ENCODE assay signal across 30 mouse cellular contexts in the genomic region with DNA sequence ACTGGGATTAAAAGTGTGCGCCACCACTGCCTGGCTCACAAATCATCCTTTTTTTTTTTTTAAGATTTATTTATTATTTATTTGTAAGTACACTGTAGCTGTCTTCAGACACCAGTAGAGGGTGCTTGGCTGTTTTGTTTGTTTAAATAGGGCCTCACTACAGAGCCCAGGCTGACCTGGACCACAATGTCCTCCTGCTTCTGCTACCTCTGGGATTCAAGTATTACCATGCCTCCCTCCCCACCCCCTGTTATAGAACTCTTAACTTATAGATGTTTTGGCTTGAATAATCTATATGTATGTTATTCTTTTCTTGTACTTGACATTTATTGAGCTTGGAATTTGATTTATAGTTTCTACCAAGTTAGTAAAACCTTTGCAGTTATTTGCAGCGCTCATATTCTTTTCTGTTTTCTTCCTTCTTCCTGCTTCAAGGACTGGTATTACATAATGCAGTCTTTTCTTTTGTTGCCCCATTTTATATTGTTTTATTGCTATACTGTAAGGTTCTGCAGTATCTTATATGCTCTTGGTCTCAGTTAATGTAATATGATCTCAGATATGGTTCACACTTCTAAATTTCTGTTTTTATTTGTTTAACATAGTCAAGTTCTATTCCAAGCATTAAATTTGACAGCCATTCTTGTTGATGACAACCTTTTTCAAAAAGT. TPM values are rescaled to one million over a fixed set of nuclear protein-coding genes. Genes with fewer than 3 reads are reported as not detected.
A peak's percentile ranks its signal among the peaks of the same experiment; 100 is the strongest.
DNase-seq lines count a peak whose midpoint lies in the region; ATAC-seq and TF ChIP-seq lines count a peak whose summit lies in the region.
"Had no signal": no experiment of that assay in that cellular context is flagged by ENCODE, and none has a peak within 500 bp of the region (broad histone marks: within the 10 kb centered on the region; RNA-seq: fewer than 3 reads in every experiment).

No protein-coding gene starts in this region.

- no peak overlapping the region for H3K4me2 ChIP-seq in intestine, embryonic 15.5 days (replicated peaks)
- no peak overlapping the region for H3K4me2 ChIP-seq in intestine, postnatal 0 days (replicated peaks; ENCODE audit: low read depth)
- H3K4me2 ChIP-seq: embryonic facial prominence, embryonic 12.5 days; forebrain, embryonic 13.5 days; forebrain, embryonic 15.5 days had no signal

- no peaks in the 10 kb centered on the region for H3K4me1 ChIP-seq in intestine, embryonic 15.5 days (replicated peaks)
- H3K4me1 ChIP-seq in intestine, postnatal 0 days (replicated peaks; ENCODE audit: control insufficient read depth, insufficient read depth, low read length): no peaks in the 10 kb centered on the region
- H3K4me1 ChIP-seq: embryonic facial prominence, embryonic 10.5 days; embryonic facial prominence, embryonic 12.5 days; forebrain, embryonic 13.5 days; forebrain, embryonic 15.5 days had no signal

- H3K27me3 ChIP-seq in intestine, embryonic 15.5 days (replicated peaks): no peaks in the 10 kb centered on the region
- H3K27me3 ChIP-seq in intestine, postnatal 0 days (replicated peaks; ENCODE audit: control insufficient read depth, insufficient read depth, low read length): no peaks in the 10 kb centered on the region
- H3K27me3 ChIP-seq: CH12.LX; embryonic facial prominence, embryonic 12.5 days; forebrain, embryonic 13.5 days; forebrain, embryonic 15.5 days; Patski had no signal

- peaks cover 6% of the 10 kb centered on the region; the same call in 1 of the 2 replicates for H3K36me3 ChIP-seq in intestine, embryonic 15.5 days
- H3K36me3 ChIP-seq in intestine, postnatal 0 days (ENCODE audit: control insufficient read depth, insufficient read depth): peaks cover 16% of the 10 kb centered on the region

- no peak overlapping the region for H3K27ac ChIP-seq in layer of hippocampus, adult 2 months
- H3K27ac ChIP-seq in intestine, embryonic 15.5 days: no peak overlapping the region
- no peak overlapping the region for H3K27ac ChIP-seq in intestine, postnatal 0 days (ENCODE audit: low read depth, low read length)
- H3K27ac ChIP-seq: embryonic facial prominence, embryonic 10.5 days; embryonic facial prominence, embryonic 12.5 days; forebrain, embryonic 13.5 days; forebrain, embryonic 15.5 days had no signal

- H3K9me3 ChIP-seq in intestine, embryonic 15.5 days: no peaks in the 10 kb centered on the region
- H3K9me3 ChIP-seq in intestine, postnatal 0 days (ENCODE audit: control insufficient read depth): no peaks in the 10 kb centered on the region
- H3K9me3 ChIP-seq: embryonic facial prominence, embryonic 10.5 days; embryonic facial prominence, embryonic 12.5 days; forebrain, embryonic 13.5 days; forebrain, embryonic 15.5 days; G1E had no signal

- peak; percentile 25; the same call in 1 of the 2 replicates for TF ChIP-seq CTCF in layer of hippocampus, adult 2 months (conservative IDR thresholded peaks at IDR 0.05)
- no peak for TF ChIP-seq CTCF in intestine, postnatal 0 days (IDR thresholded peaks at IDR 0.05; ENCODE audit: low read depth)

- no peak for DNase-seq in layer of hippocampus, adult 2 months (ENCODE audit: low spot score in 2 of 2)
- DNase-seq in layer of hippocampus, postnatal 36 days: no peak
- DNase-seq in frontal cortex, postnatal 36 days (ENCODE audit: low spot score in 2 of 2): no peak
- no peak for DNase-seq in cerebellum, adult 9-10 months
- no peak for DNase-seq in spleen, postnatal 36 days (ENCODE audit: low spot score in 2 of 2)
- DNase-seq: adrenal gland, adult 8-10 months; adrenal gland, postnatal 25 days; B cell, adult 2 months; cerebellum, adult 11 months; cerebellum, adult 18-20 months; cerebellum, adult 8-10 months; cerebellum, postnatal 10 days; cerebellum, postnatal 25 days; forebrain, postnatal 0 days had no signal

- no peak overlapping the region for H3K9ac ChIP-seq in intestine, embryonic 15.5 days
- no peak overlapping the region for H3K9ac ChIP-seq in intestine, postnatal 0 days (ENCODE audit: low read depth, low read length)
- H3K9ac ChIP-seq: embryonic facial prominence, embryonic 12.5 days; forebrain, embryonic 13.5 days; forebrain, embryonic 15.5 days; forebrain, postnatal 0 days had no signal

- ATAC-seq in intestine, embryonic 15.5 days: peak; percentile 76
- ATAC-seq in intestine, postnatal 0 days: peak; percentile 82
- ATAC-seq: activated CD4-positive, CD25-positive, alpha-beta regulatory T cell, adult 4 months; CD4-positive, CD25-positive, alpha-beta regulatory T cell, adult 4 months; forebrain, embryonic 13.5 days; forebrain, embryonic 15.5 days; forebrain, postnatal 0 days; Patski had no signal

- no peak overlapping the region for H3K4me3 ChIP-seq in layer of hippocampus, adult 2 months
- H3K4me3 ChIP-seq in intestine, embryonic 15.5 days (replicated peaks): no peak overlapping the region
- no peak overlapping the region for H3K4me3 ChIP-seq in intestine, postnatal 0 days (ENCODE audit: low read depth, low read length)
- H3K4me3 ChIP-seq: embryonic facial prominence, embryonic 10.5 days; embryonic facial prominence, embryonic 12.5 days; forebrain, embryonic 13.5 days; forebrain, embryonic 15.5 days had no signal

- WGBS in intestine, embryonic 15.5 days: 84% methylated on average over 2 of the region's 2 CpGs
- 66% methylated on average over 2 of the region's 2 CpGs for WGBS in intestine, postnatal 0 days

RNA-seq across cellular contexts. Expression of gene Aff4, which starts 33.3 kb away (rescaled TPM):
- 100 to 1,000 TPM; 241 to 245 TPM for total RNA-seq in layer of hippocampus, adult 2 months (2021)
- 100 to 1,000 TPM; 228 to 265 TPM for total RNA-seq in layer of hippocampus, postnatal 36 days (2021)
- polyA plus RNA-seq in intestine, embryonic 15.5 days (2015; fragmentation: Nextera tagmentation; extraction: Ambion mirVana): 33.7 and 35.4 TPM in 2 replicates
- 19.0 and 23.6 TPM in 2 replicates for polyA plus RNA-seq in intestine, postnatal 0 days (2015; fragmentation: Nextera tagmentation; extraction: Ambion mirVana)

RNA-seq across cellular contexts. Expression of gene Leap2, which starts 39.1 kb away (rescaled TPM):
- not detected for total RNA-seq in layer of hippocampus, adult 2 months (2021)
- not detected for total RNA-seq in layer of hippocampus, postnatal 36 days (2021)
- polyA plus RNA-seq in intestine, embryonic 15.5 days (2015; fragmentation: Nextera tagmentation; extraction: Ambion mirVana): 7.3 and 12.9 TPM in 2 replicates
- 1,325 and 1,459 TPM in 2 replicates for polyA plus RNA-seq in intestine, postnatal 0 days (2015; fragmentation: Nextera tagmentation; extraction: Ambion mirVana)
- total RNA-seq: adrenal gland, adult 18-20 months; adrenal gland, adult 8-10 months; adrenal gland, postnatal 25 days; CH12.LX; forebrain, postnatal 0 days; G1E had no signal
- polyA plus RNA-seq: activated CD4-positive, CD25-positive, alpha-beta regulatory T cell, adult 4 months; brain, embryonic 14.5 days; cortical plate, adult 2 months; embryonic facial prominence, embryonic 10.5 days; embryonic facial prominence, embryonic 14.5 days; forebrain, embryonic 11.5 days; forebrain, embryonic 13.5 days; forebrain, embryonic 15.5 days; forebrain, postnatal 0 days; G1E had no signal

RNA-seq across cellular contexts. Expression of gene Uqcrq, which starts 46.7 kb away (rescaled TPM):
- total RNA-seq in layer of hippocampus, adult 2 months (2021): 100 to 1,000 TPM; 383 to 419 TPM
- 100 to 1,000 TPM; 411 to 419 TPM for total RNA-seq in layer of hippocampus, postnatal 36 days (2021)
- 791 and 876 TPM in 2 replicates for polyA plus RNA-seq in intestine, embryonic 15.5 days (2015; fragmentation: Nextera tagmentation; extraction: Ambion mirVana)
- 2,040 and 2,166 TPM in 2 replicates for polyA plus RNA-seq in intestine, postnatal 0 days (2015; fragmentation: Nextera tagmentation; extraction: Ambion mirVana)

RNA-seq across cellular contexts. Expression of gene Gdf9, which starts 46.9 kb away (rescaled TPM):
- total RNA-seq in layer of hippocampus, adult 2 months (2021): 1 to 10 TPM in 1 of 2 experiments, under 1 TPM in 1; 0.67 to 2.0 TPM
- 1 to 10 TPM in 1 of 2 experiments, under 1 TPM in 1; 1.00 to 1.0 TPM for total RNA-seq in layer of hippocampus, postnatal 36 days (2021)
- polyA plus RNA-seq in intestine, embryonic 15.5 days (2015; fragmentation: Nextera tagmentation; extraction: Ambion mirVana): 1.3 and 1.6 TPM in 2 replicates
- 5.5 and 5.6 TPM in 2 replicates for polyA plus RNA-seq in intestine, postnatal 0 days (2015; fragmentation: Nextera tagmentation; extraction: Ambion mirVana)
- polyA plus RNA-seq: CD4-positive, CD25-positive, alpha-beta regulatory T cell, adult 4 months had no signal

RNA-seq across cellular contexts. Expression of gene Zcchc10, which starts 59.4 kb away (rescaled TPM):
- 10 to 100 TPM; 11.2 to 12.6 TPM for total RNA-seq in layer of hippocampus, adult 2 months (2021)
- total RNA-seq in layer of hippocampus, postnatal 36 days (2021): 10 to 100 TPM in 1 of 2 experiments, 1 to 10 TPM in 1; 9.6 to 10.7 TPM
- 14.2 and 17.5 TPM in 2 replicates for polyA plus RNA-seq in intestine, embryonic 15.5 days (2015; fragmentation: Nextera tagmentation; extraction: Ambion mirVana)
- polyA plus RNA-seq in intestine, postnatal 0 days (2015; fragmentation: Nextera tagmentation; extraction: Ambion mirVana): 10.1 and 10.8 TPM in 2 replicates
